Mouse (Mus musculus): ENCODE measurements around the gene Styk1.

Styk1 gene

DNA sequence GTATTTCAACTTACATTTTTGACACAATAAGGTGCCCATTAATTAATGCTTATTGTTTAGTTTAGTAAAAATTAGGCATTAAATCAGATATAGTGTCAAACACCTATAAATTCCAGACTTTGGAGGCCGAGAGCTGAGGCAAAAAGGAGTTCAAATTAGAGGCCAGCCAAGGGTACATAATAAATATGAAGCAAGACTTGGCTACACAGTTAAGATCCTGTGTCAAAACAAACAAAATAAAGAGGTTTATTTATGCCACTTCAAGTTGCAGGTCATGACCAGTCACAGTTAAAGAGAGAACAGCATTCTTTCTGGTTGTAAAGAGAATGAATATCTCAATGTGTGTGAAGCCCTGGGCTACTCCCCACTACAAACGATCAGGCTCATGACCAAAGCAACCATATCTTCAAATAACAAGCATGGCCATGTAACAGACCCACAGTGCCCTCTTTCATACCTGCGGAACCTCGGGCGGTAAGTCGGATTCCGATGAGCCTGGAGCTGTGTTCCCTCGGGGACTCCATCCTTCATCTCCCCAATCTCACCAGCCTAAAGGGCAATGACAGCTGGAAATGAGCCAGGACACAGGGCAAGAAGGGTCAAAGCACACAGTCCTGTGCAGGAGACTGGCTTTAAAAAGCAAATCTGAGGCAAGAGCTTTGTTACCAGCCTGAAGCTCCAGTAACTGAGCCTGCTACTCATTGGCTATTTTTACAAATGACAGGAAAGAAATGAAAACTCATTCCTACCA lies 16.6 kb upstream of the Styk1 start:
- no peak for DNase-seq (ENCODE audit: low spot score in 2 of 2)

DNA sequence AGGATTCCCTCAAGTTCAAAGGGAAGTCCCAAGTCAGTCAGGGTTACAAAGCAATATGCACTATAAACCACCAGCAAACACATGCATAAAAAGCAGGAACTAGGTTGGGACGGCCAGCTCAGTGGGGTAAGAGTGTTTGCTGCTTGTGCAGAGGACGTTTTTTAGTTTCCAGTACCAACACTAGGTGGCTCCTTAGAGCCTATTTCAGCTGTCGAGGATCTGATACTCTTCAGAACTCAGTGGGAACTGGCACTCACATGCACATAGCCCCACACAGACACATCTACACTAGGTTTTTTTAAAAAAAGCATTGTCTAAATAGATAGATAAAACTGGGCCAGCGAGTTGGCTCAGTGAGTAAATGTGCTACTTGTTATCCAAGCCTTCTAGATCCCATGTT lies 13.7 kb upstream of the Styk1 start:
- no peak for DNase-seq (ENCODE audit: low spot score in 2 of 2)

DNA sequence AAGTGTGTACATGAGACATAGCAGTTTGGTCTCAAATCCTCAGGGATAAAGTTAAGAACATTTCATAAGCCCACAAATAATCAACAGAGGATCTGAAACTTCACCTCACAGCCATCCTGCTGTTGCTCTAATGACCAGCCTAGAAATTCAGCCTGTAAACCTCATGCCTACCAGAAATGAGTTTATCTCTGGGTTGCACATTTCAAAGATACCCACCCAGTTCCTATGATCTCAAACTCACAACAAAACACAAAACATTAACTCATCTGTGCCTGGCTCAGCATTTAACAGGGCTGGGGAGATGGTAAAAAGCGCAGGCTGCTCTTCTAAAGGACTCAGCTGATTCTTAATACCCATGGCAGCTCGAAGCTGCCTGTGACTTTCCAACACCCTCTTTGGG lies 11.0 kb upstream of the Styk1 start:
- DNase-seq (ENCODE audit: low spot score in 2 of 2) = no peak

DNA sequence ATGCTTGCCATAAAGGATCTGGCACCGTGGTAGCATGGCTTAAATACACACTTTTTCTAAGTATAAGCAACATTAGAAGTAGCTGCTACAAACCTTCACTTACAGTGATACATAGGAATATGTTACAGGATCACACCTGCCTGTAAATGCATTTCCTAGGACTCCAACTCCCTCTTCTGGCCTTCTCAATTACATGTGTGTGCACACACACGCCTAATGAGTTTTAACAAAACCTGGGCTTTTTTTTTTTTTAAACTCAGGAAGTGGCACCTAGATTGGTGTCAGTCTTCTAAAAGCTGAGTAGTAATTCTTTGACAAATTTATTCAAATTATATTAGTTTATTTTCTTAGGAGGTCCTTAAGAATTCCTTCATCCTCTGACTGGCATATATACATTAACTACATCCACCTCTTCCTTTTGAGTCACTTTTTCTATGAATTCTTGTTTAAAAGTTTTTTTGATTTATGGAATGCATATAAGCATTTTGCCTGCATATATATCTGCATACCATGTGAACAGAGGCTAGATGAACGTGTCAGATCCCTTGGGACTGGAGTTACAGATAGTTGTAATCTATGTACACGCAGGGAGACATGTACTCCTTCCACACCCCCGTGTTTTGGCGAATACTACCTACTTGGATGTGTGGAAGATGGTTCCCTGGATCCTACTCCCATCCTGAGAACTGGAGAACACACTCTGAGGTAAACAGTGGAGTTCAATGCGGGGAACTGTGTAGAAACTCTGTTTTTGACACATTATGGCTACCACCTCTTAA lies 9.8 kb upstream of the Styk1 start:
- no peak for DNase-seq (ENCODE audit: low spot score in 2 of 2)

DNA sequence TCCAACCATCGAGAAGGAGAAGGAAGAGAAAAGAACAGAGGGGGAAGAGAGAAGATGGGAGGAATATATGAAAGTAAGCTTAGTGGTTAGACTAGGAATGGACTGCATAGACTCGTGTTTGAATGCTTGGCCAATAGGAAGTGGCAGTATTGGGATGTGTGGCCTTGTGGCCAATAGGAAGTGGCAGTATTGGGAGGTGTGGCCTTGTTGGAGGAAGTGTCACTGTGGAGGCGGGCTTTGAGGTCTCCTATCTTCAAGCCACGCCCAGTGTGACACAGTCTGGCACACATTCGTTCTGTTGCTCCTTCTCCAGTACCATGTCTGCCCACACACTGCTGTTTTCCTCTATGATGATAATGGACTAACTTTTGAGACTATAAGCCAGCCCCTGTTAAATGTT lies 7.3 kb upstream of the Styk1 start:
- DNase-seq (ENCODE audit: low spot score in 2 of 2) = no peak

DNA sequence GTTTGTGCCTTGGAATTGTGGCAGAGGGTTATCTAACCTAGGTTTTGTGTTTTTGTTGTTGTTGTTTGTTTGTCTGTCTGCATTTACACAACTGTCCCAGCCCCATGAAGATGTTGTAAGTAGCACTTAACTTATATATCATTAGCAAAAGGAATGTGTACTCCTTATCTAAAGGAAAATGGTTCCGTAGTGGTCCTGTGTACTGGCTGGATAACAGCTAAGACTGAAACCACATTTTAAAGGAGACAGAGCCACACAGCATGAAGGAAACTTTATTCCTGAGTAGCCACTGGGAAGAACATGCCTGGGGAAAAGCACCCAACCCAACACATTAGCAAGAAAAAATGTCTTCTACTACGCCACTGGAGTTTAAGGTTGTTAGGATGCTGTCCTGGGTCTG lies 6.1 kb upstream of the Styk1 start:
- no peak for DNase-seq (ENCODE audit: low spot score in 2 of 2)

DNA sequence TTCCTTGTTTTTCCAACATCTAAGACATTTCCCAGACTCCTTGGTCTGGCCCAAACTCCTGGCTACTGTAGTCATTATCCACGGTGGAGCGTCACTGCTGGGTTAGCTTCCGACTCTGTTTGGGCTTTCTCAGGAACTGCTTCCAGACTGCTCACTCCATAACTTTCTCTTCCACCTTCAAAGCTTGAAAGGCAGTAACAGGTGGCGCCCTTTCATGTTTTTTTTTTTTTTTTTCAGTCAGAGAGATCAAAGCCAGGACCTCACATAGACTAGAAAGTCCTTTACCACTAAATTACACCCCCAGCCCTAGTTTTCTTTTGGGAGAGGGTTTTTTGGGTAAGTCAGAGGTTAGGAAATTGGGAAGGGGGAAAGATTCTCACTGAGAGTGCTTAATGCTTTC lies 1.5 kb upstream of the Styk1 start:
- no peak for DNase-seq (ENCODE audit: low spot score in 2 of 2)

DNA sequence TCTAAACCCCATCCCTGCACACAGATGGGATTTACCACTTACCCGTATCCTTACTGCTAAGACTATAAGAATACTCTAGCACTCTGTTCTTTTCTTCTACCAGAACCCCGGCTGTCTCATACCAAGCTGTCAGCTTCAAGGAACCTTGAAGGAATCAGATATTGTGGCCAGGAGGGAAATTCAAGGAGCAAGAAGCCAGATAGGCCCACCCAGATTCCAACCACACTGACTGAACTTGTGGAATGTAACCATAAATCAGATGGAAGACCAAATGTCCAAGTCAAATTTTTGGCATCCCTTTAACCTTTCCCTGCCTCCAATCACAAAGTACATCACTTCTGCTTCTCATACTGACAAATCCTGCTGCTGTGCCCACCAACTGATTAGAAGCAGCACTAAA lies 6.4 kb downstream of the Styk1 start:
- no peak for DNase-seq (ENCODE audit: low spot score in 2 of 2)

DNA sequence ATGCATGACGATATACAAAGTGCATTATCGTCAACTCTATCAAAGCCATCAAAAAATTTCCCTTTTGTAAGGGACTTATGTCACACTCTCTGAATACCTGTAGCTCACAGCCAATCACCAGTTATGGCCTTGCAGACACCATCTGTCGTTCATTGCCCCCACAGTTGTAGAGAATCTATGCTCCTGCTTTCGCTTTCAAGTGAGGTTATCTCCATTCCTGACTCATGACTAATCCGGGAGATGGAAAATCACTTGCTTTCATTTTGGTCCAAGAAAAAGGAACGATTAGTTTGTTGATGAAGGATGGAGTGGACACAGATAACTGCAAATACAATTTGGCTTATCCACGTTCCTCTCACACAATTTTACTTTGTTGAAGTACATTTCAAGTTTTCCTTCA lies 9.1 kb downstream of the Styk1 start:
- no peak for DNase-seq (ENCODE audit: low spot score in 2 of 2)

DNA sequence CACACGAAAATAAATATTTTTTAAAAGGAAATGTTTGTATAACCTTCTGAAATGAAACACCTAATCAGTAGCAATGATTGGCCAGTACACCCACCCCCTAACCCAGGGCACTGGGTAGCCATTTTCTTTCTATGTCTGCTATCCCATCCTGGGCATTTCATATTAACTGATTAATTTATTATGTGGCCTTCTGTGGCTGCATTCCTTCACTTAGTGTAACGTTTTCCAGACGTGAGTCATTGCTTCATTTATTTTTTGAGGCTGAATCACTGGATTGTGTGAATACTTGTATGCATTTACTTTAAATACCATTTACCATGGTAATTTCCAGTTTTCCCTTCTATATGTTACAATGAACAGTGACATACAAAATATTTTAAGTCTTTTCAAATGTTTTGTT lies 13.3 kb downstream of the Styk1 start:
- DNase-seq (ENCODE audit: low spot score in 2 of 2) = no peak

DNA sequence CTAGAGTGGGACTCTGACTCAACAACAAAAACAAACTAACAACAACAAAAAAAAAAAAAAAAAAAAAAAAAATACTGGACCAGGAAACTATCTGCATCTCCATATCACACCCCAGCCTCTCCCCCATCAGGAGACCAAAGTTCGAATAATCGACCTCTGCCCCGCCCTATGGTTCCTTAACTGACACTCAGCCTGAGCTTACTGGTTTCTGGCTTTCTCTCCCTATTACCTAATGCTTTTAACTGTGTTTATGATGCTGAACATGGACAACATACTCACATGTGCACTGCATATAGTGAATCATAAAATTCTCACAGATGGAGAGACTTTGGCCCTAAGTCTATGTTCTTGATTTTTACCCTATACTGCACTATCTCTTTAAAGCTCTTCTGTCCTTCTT lies 14.1 kb downstream of the Styk1 start:
- DNase-seq (ENCODE audit: low spot score in 2 of 2) = no peak

DNA sequence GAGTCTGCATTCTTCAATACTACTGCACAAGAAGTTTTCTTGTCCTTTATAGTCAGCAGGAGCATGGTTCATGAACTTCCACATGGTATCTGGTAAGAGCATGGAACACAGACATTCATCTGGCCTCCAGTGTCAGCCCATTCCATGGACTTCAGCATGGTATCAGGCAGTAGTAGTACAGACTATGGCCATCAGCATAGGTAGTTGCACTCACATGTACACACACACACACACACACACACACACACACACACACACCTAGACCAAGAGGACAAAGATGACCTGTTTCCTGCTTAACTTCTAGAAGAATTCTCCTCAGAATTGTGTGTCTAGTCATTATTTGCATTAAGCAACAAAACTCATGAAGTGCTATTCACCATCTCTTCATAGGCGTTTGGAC lies 14.6 kb downstream of the Styk1 start:
- DNase-seq (ENCODE audit: low spot score in 2 of 2) = no peak

DNA sequence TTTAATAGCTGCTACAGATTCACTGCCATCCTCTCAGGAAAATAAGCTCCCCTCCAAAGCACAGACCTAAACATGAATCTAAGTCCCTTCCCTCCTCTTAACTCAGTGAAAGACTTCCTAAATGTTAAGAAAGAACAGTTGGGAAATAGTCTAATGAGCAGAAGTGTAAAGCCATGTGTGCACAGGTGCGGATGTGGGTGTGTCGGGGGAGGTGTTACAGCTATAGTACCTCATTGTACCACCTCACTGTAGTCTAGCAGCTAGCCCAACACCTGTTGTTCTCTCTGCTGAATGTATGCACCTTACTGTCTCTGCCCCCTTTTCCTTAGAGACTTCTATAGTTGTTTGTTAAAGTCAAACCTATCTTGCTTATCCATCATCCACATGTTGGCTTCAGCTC lies 26.3 kb downstream of the Styk1 start:
- no peak for DNase-seq (ENCODE audit: low spot score in 2 of 2)

DNA sequence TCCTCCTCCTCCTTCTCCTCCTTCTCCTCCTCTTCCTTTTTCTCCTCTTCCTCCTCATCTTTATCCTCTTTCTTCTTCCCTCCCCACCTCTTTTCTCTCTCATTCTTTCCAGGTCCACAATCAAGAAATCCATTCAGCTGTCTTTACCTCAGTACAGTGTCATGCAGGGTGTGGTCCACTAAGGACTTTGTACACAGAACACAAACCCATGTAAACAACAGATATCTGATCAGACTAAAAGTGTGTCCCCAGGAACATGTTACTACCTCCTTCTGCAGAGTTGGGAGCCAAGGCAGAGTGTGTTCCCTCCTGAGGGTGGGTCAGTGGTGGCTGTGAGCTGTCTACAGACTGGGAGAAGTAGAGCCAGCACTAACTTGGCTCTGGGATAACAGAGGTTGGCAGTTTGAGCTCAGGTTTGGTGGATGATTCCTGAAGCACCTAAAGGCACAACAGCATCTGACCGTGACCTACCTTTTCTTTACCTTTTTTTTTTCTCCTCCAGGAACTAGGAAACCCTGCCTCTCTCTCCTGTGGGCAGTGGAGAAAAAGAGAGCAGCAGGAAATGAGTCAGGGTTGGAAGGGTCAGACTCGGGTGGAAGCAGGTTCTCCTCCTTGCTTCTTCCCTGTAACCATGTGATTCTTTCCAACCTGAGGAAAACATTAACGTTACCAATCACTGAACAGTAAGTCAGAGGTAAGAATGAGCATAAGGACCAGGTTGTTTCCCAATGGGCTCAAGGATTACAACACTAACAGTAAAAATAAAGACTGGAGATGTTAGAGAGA lies 31.4 kb downstream of the Styk1 start:
- peak; percentile 14 to 15 for DNase-seq (ENCODE audit: low spot score in 2 of 2)

DNA sequence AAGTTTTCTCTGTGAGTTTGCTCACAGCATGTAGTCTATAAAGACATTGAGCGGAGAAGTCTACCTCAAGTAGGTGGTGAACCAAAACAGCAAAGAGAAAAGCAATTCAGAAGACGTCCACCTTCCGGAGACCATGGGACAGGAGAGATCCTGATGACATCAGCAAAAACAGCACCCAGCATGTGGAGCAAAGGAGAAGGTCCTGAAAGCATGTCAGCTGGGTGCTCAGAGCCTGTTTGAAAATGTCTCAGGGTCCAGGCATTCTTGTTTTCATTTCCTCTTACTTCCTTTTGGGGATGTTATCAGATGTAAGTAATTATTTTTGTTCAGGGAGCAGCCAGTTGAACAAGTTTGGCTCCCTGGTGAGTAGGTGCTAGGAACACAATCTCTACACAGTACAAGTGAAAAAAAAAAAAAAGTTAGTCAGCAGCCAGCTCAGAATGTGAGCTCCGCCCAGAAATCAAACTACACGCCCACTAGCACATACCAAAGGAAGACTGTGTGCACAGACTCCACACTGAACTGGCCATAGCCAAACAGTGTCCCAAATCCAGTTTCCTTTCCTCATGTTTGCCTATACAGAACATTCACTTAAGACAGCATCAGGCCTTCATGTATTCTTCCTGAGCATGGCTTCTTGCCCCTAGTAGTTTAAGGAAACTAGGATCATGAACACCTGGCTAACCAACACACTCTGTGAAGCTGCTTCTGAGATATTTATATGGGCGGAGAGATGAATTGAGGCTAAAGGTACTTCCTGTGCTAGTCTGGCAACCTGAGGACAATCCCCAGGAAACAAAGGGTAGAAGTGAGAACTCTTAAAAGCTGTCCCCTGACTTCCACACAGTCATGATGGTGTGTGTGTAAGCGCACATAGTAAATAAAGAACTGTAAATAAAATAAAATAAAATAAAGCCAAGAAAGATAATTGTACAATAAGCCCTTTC lies 37.0 kb downstream of the Styk1 start:
- DNase-seq (ENCODE audit: low spot score in 2 of 2) = peak; percentile 26 to 44

DNA sequence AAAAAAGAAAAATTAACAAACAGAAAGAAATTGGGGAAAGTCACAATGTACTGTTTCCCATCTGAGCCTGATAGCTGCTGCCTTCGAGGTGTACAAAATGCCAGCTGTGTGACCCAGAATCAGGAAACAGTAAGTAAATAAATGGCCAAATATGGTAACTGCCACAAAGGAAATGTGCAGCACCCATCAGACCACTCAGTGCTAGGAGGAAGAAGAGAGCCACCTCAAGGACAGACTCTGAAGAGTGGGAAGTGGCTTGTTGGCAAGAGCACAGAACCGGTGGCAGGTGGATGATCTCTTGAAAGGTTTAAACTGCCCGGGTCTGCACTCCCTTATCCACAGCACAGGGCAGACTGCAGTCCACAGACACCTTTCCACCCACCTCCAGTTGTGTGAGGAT lies 45.4 kb downstream of the Styk1 start:
- no peak for DNase-seq (ENCODE audit: low spot score in 2 of 2)

DNA sequence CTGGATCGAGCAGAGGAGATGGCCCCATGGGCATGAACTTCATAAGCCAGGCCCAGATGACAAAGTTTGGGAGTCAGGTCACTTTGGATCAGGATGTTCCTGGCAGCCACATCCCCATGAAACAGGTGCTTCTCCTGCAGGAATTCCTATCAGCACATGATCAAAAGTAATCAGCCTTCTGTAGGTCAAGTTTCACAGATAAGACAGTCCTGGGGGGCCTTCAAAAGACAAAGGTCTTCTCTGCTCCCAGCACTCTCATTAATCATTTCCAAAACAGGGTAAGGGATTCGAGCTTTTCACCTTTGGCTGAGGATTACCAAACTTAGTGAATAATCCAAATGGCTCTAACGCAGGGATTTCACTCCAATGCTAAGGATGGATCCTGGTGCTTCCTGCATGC lies 48.6 kb downstream of the Styk1 start:
- DNase-seq (ENCODE audit: low spot score in 2 of 2) = no peak

DNA sequence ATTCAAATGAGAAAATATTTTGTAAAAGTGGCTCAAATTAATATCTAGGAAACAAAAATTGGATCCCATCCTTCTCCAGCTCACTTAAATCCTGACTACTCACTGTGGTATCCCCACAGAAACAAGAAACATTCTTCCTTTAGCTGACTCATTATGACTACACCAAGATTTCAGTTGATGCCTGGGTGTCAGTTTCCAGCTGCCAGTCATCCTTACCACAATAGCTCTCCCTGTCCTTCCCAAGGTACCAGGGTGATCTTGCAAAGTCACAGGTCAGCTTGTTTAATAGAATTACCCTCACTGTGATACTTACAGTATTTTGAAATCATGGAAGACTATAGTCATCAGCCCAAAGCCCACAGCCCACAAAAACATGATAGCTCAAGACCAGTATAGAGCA lies 54.9 kb downstream of the Styk1 start:
- DNase-seq (ENCODE audit: low spot score in 2 of 2) = no peak

DNA sequence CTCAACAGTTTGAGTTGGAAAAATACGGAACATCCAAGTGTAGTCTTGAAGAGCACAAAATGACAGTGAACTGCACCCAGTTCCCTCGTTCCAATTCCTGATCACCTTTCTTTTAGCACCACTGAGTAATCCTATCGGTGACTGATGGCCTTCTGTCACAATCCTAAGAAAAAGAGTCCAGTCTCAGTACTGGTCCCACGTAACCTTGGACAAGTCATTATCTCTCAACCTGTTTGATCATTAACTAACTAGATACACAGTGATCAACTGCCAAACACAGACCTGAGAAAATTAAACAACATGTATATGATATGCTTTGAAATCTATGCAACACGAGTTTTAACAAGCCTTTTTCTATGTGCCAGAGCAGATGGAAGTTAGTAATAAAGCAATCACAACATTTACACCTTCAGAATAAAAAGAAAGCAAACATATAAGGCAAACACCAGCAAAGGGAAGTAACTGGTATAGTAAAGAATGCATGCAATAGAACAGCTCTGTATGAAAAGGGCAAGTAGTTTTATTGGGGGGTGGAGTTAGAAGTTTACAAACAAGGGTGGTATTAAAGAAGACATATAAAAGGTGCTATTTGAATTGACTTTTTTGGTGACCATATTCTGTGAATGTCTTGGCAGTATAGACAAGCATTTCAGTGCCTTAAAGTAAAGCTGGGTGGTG lies 58.8 kb downstream of the Styk1 start:
- DNase-seq (ENCODE audit: low spot score in 2 of 2) = no peak

DNA sequence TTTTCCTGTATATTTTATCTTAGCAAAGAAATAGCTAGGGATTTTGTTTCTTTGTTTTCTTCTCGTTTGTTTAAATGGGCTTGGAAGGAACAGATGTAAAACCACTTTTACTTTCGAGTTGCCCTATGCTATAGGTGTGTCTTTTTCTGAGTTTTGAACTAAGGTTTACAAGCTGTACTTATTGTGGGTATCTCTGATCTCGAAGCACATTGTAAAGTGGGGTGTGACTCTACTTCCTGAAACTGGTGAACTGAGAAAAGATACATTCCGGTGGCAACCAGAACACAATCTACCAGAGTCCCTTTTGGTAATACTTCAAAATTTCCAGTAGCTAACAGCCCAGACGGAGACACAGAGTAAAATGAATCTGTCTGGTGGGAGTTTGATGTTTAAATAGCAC lies 59.5 kb downstream of the Styk1 start:
- DNase-seq (ENCODE audit: low spot score in 2 of 2) = no peak

Data from urinary bladder, postnatal 36 days (tissue).